Mouse (Mus musculus) E14TG2a.4 (cell line): ENCODE data around the gene Hpgd.

Experiments used
- CTCF ChIP-seq: conservative IDR thresholded peaks from 2 replicates; pipeline ENCODE4 v1.5.1; 2014; ENCODE audit warnings: low read length
- NANOG ChIP-seq: IDR thresholded peaks from 2 replicates; pipeline ENCODE4 v1.6.1; 2014; ENCODE audit warnings: borderline replicate concordance, low read length, mixed read lengths
- POU5F1 ChIP-seq: IDR thresholded peaks from 2 replicates; pipeline ENCODE4 v1.6.1; 2014; ENCODE audit warnings: low read length, borderline replicate concordance

DNA sequence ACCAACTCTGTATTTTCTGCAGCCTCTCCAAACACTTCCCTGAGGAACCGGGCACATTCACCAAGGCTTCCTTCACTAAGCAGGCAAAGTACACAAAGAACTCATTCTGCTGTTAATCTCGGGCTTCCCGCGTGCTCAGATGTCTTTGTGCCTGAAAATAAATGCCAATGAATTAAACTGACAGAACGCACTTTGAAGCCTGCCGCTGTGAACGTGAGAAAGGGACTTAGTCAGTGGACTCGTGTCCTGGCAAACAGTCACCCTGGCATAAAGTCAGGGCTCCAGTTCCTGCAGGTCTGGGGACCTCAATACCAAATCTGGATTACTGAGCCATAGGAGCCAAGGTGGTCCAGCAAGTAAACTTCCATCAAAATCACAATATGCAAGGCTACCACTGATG, 905 bp upstream of the Hpgd start:
- no peak for TF ChIP-seq CTCF
- no peak for TF ChIP-seq POU5F1
- TF ChIP-seq NANOG = no peak
